Comparison of ENCODE assay signal across 22 mouse cellular contexts in genomic region chr8:67181741-67182140, GRCm38 (mm10).
A peak's percentile ranks its signal among the peaks of the same experiment; 100 is the strongest.
DNase-seq lines count a peak whose midpoint lies in the region; ATAC-seq and TF ChIP-seq lines count a peak whose summit lies in the region.
"Had no signal": no experiment of that assay in that cellular context is flagged by ENCODE, and none has a peak within 500 bp of the region (broad histone marks: within the 10 kb centered on the region; RNA-seq: fewer than 3 reads in every experiment).

No protein-coding gene starts in this region.

- H3K4me2 ChIP-seq in forebrain, postnatal 0 days (ENCODE audit: low read depth), result no peak overlapping the region
- no peak overlapping the region for H3K4me2 ChIP-seq in forebrain, embryonic 14.5 days (ENCODE audit: low read length)
- H3K4me2 ChIP-seq: forebrain, embryonic 13.5 days; heart, embryonic 11.5 days; hindbrain, embryonic 13.5 days; liver, embryonic 11.5 days; midbrain, embryonic 12.5 days had no signal

- DNase-seq in forebrain, postnatal 0 days, result peak; percentile 10
- DNase-seq in forebrain, embryonic 14.5 days (ENCODE audit: low spot score), result no peak
- peak; percentile 48 for DNase-seq in G1E (ENCODE audit: low spot score)
- DNase-seq in layer of hippocampus, adult 9-11 months, result peak; percentile 74
- peak; percentile 71 to 77 for DNase-seq in left cerebral cortex, postnatal 36 days (ENCODE audit: low spot score in 2 of 2)
- no peak for DNase-seq in kidney, postnatal 14 days
- DNase-seq in heart, adult 11 months, result no peak
- DNase-seq: cerebellum, postnatal 25 days; gastrocnemius, postnatal 14 days; heart, postnatal 14 days; lung, adult 2 months; lung, postnatal 4 days; thymus, postnatal 36 days had no signal

- no peaks in the 10 kb centered on the region for H3K9me3 ChIP-seq in forebrain, postnatal 0 days (ENCODE audit: low read length)
- H3K9me3 ChIP-seq in forebrain, embryonic 14.5 days (replicated peaks; ENCODE audit: control insufficient read depth, low read length), result no peaks in the 10 kb centered on the region
- 0 out of 2 replicates have a peak, but pooled peaks cover 5% of the 10 kb centered on the region for H3K9me3 ChIP-seq in G1E (replicated peaks)
- H3K9me3 ChIP-seq: forebrain, embryonic 13.5 days; hindbrain, embryonic 13.5 days; limb, embryonic 10.5 days; midbrain, embryonic 12.5 days had no signal

- no peaks in the 10 kb centered on the region for H3K27me3 ChIP-seq in forebrain, postnatal 0 days (ENCODE audit: insufficient read depth, low read length)
- H3K27me3 ChIP-seq in forebrain, embryonic 14.5 days (replicated peaks; ENCODE audit: control insufficient read depth, insufficient read depth, low read length), result no peaks in the 10 kb centered on the region
- no peaks in the 10 kb centered on the region for H3K27me3 ChIP-seq in G1E (ENCODE audit: insufficient read depth, low read length)
- H3K27me3 ChIP-seq: forebrain, embryonic 13.5 days; hindbrain, embryonic 13.5 days; midbrain, embryonic 12.5 days had no signal

- H3K4me1 ChIP-seq in forebrain, postnatal 0 days (ENCODE audit: insufficient read depth), result no peaks in the 10 kb centered on the region
- H3K4me1 ChIP-seq in forebrain, embryonic 14.5 days (ENCODE audit: control insufficient read depth, insufficient read depth, low read length), result no peaks in the 10 kb centered on the region
- H3K4me1 ChIP-seq in G1E (ENCODE audit: insufficient read depth, low read depth, low read length), result peaks cover 18% of the 10 kb centered on the region
- H3K4me1 ChIP-seq: forebrain, embryonic 13.5 days; hindbrain, embryonic 13.5 days; limb, embryonic 10.5 days; midbrain, embryonic 12.5 days had no signal

- H3K9ac ChIP-seq in forebrain, postnatal 0 days, result no peak overlapping the region
- no peak overlapping the region for H3K9ac ChIP-seq in forebrain, embryonic 14.5 days (ENCODE audit: low read length)
- H3K9ac ChIP-seq: forebrain, embryonic 13.5 days; hindbrain, embryonic 13.5 days; midbrain, embryonic 12.5 days had no signal

- WGBS in forebrain, postnatal 0 days, result 62% methylated on average over 5 of the region's 5 CpGs
- 77% methylated on average over 5 of the region's 5 CpGs for WGBS in forebrain, embryonic 14.5 days

- no peak for TF ChIP-seq CTCF in forebrain, postnatal 0 days (IDR thresholded peaks at IDR 0.05; ENCODE audit: low read depth)
- no peak for TF ChIP-seq CTCF in G1E (IDR thresholded peaks at IDR 0.05; ENCODE audit: low read depth, low read length)

- intact Hi-C loops in left cerebral cortex, postnatal 36 days (cut with DNase I), result no loop called here

- no peak overlapping the region for H3K27ac ChIP-seq in forebrain, postnatal 0 days (ENCODE audit: low read depth, low read length)
- H3K27ac ChIP-seq in forebrain, embryonic 14.5 days (ENCODE audit: low read depth, low read length), result no peak overlapping the region
- H3K27ac ChIP-seq: forebrain, embryonic 13.5 days; hindbrain, embryonic 13.5 days; limb, embryonic 10.5 days; midbrain, embryonic 12.5 days had no signal

- no peaks in the 10 kb centered on the region for H3K36me3 ChIP-seq in forebrain, postnatal 0 days (ENCODE audit: insufficient read depth)
- H3K36me3 ChIP-seq in forebrain, embryonic 14.5 days (ENCODE audit: control insufficient read depth, insufficient read depth, low read length), result no peaks in the 10 kb centered on the region
- no peaks in the 10 kb centered on the region for H3K36me3 ChIP-seq in G1E (replicated peaks)
- H3K36me3 ChIP-seq: hindbrain, embryonic 13.5 days; limb, embryonic 10.5 days; midbrain, embryonic 12.5 days had no signal

- ATAC-seq in forebrain, postnatal 0 days, result peak; percentile 76
- no peak for ATAC-seq in forebrain, embryonic 14.5 days
- peak; percentile 86 for ATAC-seq in G1E (ENCODE audit: extremely low read depth, insufficient number of reproducible peaks, low FRiP score, poor library complexity, severe bottlenecking)
- no peak for ATAC-seq in granulocyte monocyte progenitor cell, adult 5-6 weeks (replicated peaks; ENCODE audit: poor library complexity, severe bottlenecking)
- ATAC-seq: CD4-positive, CD25-positive, alpha-beta regulatory T cell, adult 4 months; forebrain, embryonic 13.5 days; intestine, embryonic 16.5 days had no signal

- no peak overlapping the region for H3K4me3 ChIP-seq in forebrain, postnatal 0 days (ENCODE audit: low read depth, low read length)
- no peak overlapping the region for H3K4me3 ChIP-seq in forebrain, embryonic 14.5 days (ENCODE audit: low read depth, low read length)
- no peak overlapping the region; the same call in 1 of the 2 replicates for H3K4me3 ChIP-seq in G1E (ENCODE audit: low read depth, low read length)
- H3K4me3 ChIP-seq: forebrain, embryonic 13.5 days; hindbrain, embryonic 13.5 days; limb, embryonic 10.5 days; midbrain, embryonic 12.5 days had no signal

Comparison
In these comparisons a context has a peak if more than half of its experiments do, and no peak if none do; other contexts are left out.
1. ATAC-seq: peak in forebrain, postnatal 0 days (single experiment) and G1E (single experiment); none in forebrain, embryonic 14.5 days (single experiment) and granulocyte monocyte progenitor cell, adult 5-6 weeks (single experiment).
2. DNase-seq: peak in forebrain, postnatal 0 days (single experiment), G1E (single experiment), layer of hippocampus, adult 9-11 months (single experiment) and left cerebral cortex, postnatal 36 days (2 of 2); none in forebrain, embryonic 14.5 days (single experiment), kidney, postnatal 14 days (single experiment) and heart, adult 11 months (single experiment).